Mouse (Mus musculus): ENCODE measurements around the gene Ctf2. TPM values are rescaled to one million over a fixed set of nuclear protein-coding genes. Genes with fewer than 3 reads are reported as not detected.
"Not testable (repeated sequence)": the region's sequence is repeated elsewhere in the genome, so short reads cannot be mapped to it uniquely, and the experiment has no call there.

Gene Ctf2
- polyA plus RNA-seq (2012; rRNA removed), result not detected in 2 replicates

- DNase-seq (ENCODE audit: low spot score), result not testable (repeated sequence)
Observed at GRCm38 (mm10) chr7:127732066-127732465, at the start of gene Ctf2. Gene Ctf2, minus strand, starts transcription at chr7:127732166.

GRCm38 (mm10) chr7:127778350-127778749 lies 46.4 kb upstream of the Ctf2 start:
- DNase-seq (ENCODE audit: low spot score), result no peak

- peak; percentile 66 for DNase-seq (ENCODE audit: low spot score)
Observed at GRCm38 (mm10) chr7:127777474-127778266, 45.7 kb upstream of the Ctf2 start.

- peak; percentile 94 for DNase-seq (ENCODE audit: low spot score)
Observed at GRCm38 (mm10) chr7:127776878-127777473, 45.0 kb upstream of the Ctf2 start.

- peak; percentile 64 for DNase-seq (ENCODE audit: low spot score)
Observed at GRCm38 (mm10) chr7:127776426-127776825, 44.5 kb upstream of the Ctf2 start, which contains the start of gene Setd1a. Gene Setd1a, plus strand, starts transcription at chr7:127776670.

GRCm38 (mm10) chr7:127775837-127776236 lies 43.9 kb upstream of the Ctf2 start:
- not testable (repeated sequence) for DNase-seq (ENCODE audit: low spot score)

- no peak for DNase-seq (ENCODE audit: low spot score)
Observed at GRCm38 (mm10) chr7:127773664-127774384, 41.9 kb upstream of the Ctf2 start.

- DNase-seq (ENCODE audit: low spot score), result no peak
Observed at GRCm38 (mm10) chr7:127772557-127772956, 40.6 kb upstream of the Ctf2 start.

GRCm38 (mm10) chr7:127772080-127772479 lies 40.1 kb upstream of the Ctf2 start:
- no peak for DNase-seq (ENCODE audit: low spot score)

GRCm38 (mm10) chr7:127771262-127771661 lies 39.3 kb upstream of the Ctf2 start:
- DNase-seq (ENCODE audit: low spot score), result no peak

- no peak for DNase-seq (ENCODE audit: low spot score)
Observed at GRCm38 (mm10) chr7:127770039-127770905, 38.3 kb upstream of the Ctf2 start.

- DNase-seq (ENCODE audit: low spot score), result peak; percentile 83
Observed at GRCm38 (mm10) chr7:127769651-127770038, 37.7 kb upstream of the Ctf2 start, which contains the start of gene Orai3. Gene Orai3, plus strand, starts transcription at chr7:127769815.

- DNase-seq (ENCODE audit: low spot score), result peak; percentile 43
Observed at GRCm38 (mm10) chr7:127768997-127769593, 37.1 kb upstream of the Ctf2 start.

GRCm38 (mm10) chr7:127768346-127768996 lies 36.5 kb upstream of the Ctf2 start:
- peak; percentile 71 for DNase-seq (ENCODE audit: low spot score)

- no peak for DNase-seq (ENCODE audit: low spot score)
Observed at GRCm38 (mm10) chr7:127767671-127768345, 35.8 kb upstream of the Ctf2 start.

GRCm38 (mm10) chr7:127766851-127767609 lies 35.1 kb upstream of the Ctf2 start:
- DNase-seq (ENCODE audit: low spot score), result no peak

GRCm38 (mm10) chr7:127765756-127766155 lies 33.8 kb upstream of the Ctf2 start:
- no peak for DNase-seq (ENCODE audit: low spot score)

GRCm38 (mm10) chr7:127763642-127764041 lies 31.7 kb upstream of the Ctf2 start:
- DNase-seq (ENCODE audit: low spot score), result no peak

GRCm38 (mm10) chr7:127761026-127761425 lies 29.1 kb upstream of the Ctf2 start:
- DNase-seq (ENCODE audit: low spot score), result peak; percentile 45
